Mouse (Mus musculus) hindbrain, embryonic 14.5 days (tissue): ENCODE results near the gene Ctnna3. TPM values are rescaled to one million over a fixed set of nuclear protein-coding genes. Genes with fewer than 3 reads are reported as not detected.

ENCODE experiments used
- ATAC-seq: fragments of 200-750 bp; cut with Nextera tagmentation; 2 replicates; pipeline ENCODE4 v1.8.0; 2017; ENCODE audit warnings: moderate number of reproducible peaks, mild to moderate bottlenecking, moderate TSS enrichment, moderate library complexity; ENCODE audit not compliant: low FRiP score
- DNase-seq: peaks from one replicate; pipeline ENCODE4 v3.0.0-alpha.2; 2015; ENCODE audit warnings: low spot score
- H3K27ac ChIP-seq: fragments of 300-500 bp; sonication (generic); 2 replicates; pipeline ENCODE4 v1.5.1; 2014; ENCODE audit warnings: mild to moderate bottlenecking, moderate library complexity
- H3K27me3 ChIP-seq: fragments of 300-500 bp; sonication (generic); 2 replicates; pipeline ENCODE4 v1.6.1; 2014; ENCODE audit warnings: mild to moderate bottlenecking, low read length, mixed read lengths; ENCODE audit not compliant: control insufficient read depth, insufficient read depth
- H3K36me3 ChIP-seq: fragments of 300-500 bp; sonication (generic); replicated peaks from 2 replicates; pipeline ENCODE4 v1.6.1; 2014; ENCODE audit not compliant: control insufficient read depth, insufficient read depth
- H3K4me1 ChIP-seq: fragments of 300-500 bp; sonication (generic); replicated peaks from 2 replicates; pipeline ENCODE4 v1.6.1; 2014; ENCODE audit warnings: antibody characterized with exemption, low read length, mixed read lengths; ENCODE audit not compliant: control insufficient read depth, insufficient read depth
- H3K4me2 ChIP-seq: fragments of 300-500 bp; sonication (generic); replicated peaks from 2 replicates; pipeline ENCODE4 v1.6.1; 2014; ENCODE audit warnings: mild to moderate bottlenecking, moderate library complexity
- H3K4me3 ChIP-seq: fragments of 300-500 bp; sonication (generic); replicated peaks from 2 replicates; pipeline ENCODE4 v1.5.1; 2014; ENCODE audit warnings: mild to moderate bottlenecking, low read length
- H3K9ac ChIP-seq: fragments of 300-500 bp; sonication (generic); 2 replicates; pipeline ENCODE4 v1.6.1; 2014
- H3K9me3 ChIP-seq: fragments of 300-500 bp; sonication (generic); 2 replicates; pipeline ENCODE4 v1.6.1; 2016; ENCODE audit warnings: low read length; ENCODE audit not compliant: control insufficient read depth
- WGBS: fragments of 180-500 bp; shearing (Covaris S2); extraction: QIAGEN DNeasy Blood & Tissue Kit; methylation state at CpG from one replicate; pipeline ENCODE4 v1.1.7; 2014; 5-methylcytosine and 5-hydroxymethylcytosine counted together
- polyA plus RNA-seq: library from polyadenylated mRNA; unstranded; fragments of >200 nt; fragmentation: Nextera tagmentation; extraction: Ambion mirVana; gene quantifications from 2 replicates; pipeline ENCODE4 v1.2.1, GENCODE M21; 2014

Ctnna3 gene
- polyA plus RNA-seq, 1 experiment from 2014 or later, result 4.1 TPM

DNA sequence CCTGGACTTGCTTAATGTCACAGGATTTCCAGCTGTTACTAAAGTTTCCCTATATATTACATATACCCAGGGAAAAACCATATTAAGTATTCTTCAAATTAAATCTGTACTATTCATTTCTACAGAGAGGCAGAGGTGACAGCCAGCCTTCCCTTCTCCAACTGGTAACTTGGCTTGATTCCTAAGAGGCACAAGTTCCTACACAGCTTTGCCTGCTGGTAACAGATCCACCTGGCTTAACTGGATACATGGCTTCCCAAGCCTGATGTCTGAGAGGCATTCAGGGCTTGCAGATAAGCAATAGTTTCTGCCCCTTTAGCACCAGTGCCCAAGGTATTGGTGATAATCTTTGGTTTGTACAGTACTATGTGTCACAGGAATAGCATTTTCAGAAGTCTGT, 470.0 kb downstream of the Ctnna3 start:
- Histone ChIP-seq H3K9ac (no peak overlapping the region), H3K27ac (no peak overlapping the region), H3K4me2 (no peak overlapping the region), H3K27me3 (no peaks in the 10 kb centered on the region), H3K4me1 (no peaks in the 10 kb centered on the region), H3K9me3 (no peaks in the 10 kb centered on the region), H3K36me3 (no peaks in the 10 kb centered on the region), H3K4me3 (no peak overlapping the region)
- ATAC-seq (no peak), DNase-seq (no peak)

DNA sequence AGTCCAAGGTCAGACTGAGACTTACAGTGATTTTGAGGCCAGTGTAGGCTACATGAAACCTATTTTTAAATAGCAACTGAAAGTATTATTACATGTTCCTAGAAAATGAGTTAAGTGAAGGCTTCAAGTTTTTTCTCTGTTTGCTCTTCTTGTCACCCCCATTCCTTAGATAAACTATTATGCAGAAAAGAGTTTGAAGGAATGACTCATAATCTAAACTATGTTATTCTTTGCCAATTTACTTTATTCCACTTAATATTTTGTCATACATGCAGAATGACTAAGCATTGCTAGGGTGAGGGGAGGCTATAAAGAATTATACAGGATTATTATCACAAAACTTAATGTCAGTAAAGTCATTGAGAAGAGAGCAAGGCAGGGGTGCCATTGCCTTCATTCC, 479.0 kb downstream of the Ctnna3 start:
- Histone ChIP-seq H3K9me3 (no peaks in the 10 kb centered on the region), H3K36me3 (no peaks in the 10 kb centered on the region), H3K4me3 (no peak overlapping the region), H3K9ac (no peak overlapping the region), H3K4me1 (no peaks in the 10 kb centered on the region), H3K27ac (no peak overlapping the region), H3K27me3 (no peaks in the 10 kb centered on the region), H3K4me2 (no peak overlapping the region)
- DNase-seq (no peak), ATAC-seq (no peak)

DNA sequence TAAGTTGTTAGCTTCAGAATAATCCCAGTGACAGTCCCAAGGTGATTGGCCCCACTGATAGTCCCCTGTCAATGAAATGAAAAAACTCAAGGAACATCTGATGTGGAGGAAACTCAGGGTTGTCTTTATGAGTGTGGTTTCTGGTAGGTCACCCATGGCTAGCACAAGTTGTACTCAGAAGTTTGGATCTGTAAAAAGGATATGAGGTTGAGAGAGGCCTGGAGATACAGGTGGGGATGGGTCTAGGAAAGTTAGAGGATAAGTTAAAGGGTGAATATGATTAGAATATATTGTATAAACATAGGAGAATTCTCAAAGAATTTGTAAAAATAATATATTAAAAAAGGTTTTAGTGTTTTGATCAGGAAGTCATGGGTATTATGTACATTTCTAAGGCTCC, 497.4 kb downstream of the Ctnna3 start, which contains the start of gene Gm10118:
Gene Gm10118 (minus strand): TSS at position 101 of the 400 bp plus-strand sequence.
- Histone ChIP-seq H3K9me3 (no peaks in the 10 kb centered on the region), H3K9ac (no peak within 1 kb of the TSS), H3K27ac (no peak within 1 kb of the TSS), H3K36me3 (no peaks in the 10 kb centered on the region), H3K4me3 (no peak within 1 kb of the TSS), H3K4me2 (no peak within 1 kb of the TSS), H3K27me3 (no peaks in the 10 kb centered on the region), H3K4me1 (no peaks in the 10 kb centered on the region)
- no peak for ATAC-seq
- no peak for DNase-seq

DNA sequence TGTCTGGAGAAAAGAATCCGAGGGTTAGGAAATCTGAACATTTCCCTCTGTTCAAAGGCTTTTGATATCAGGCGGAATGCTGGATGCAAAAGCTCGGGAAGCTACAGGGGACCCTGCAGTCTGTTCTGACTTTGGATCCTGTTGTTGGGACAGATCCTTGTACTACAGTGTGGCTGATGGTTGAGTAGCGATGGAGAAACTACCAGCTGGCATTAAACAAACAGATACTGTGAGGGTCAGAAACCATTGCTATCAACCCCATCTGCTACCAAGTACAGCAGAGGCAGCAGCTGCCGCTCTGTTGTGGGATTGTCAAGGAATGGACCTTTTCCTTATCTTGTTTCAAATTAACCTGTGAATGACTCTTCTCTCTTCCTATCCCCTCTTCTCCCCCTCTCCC, 504.0 kb downstream of the Ctnna3 start:
- H3K4me1 ChIP-seq, result 0 out of 2 replicates have a peak, but pooled peaks cover 2% of the 10 kb centered on the region
- H3K27me3 ChIP-seq, result no peaks in the 10 kb centered on the region
- no peak overlapping the region for H3K27ac ChIP-seq
- H3K9ac ChIP-seq, result no peak overlapping the region
- no peak overlapping the region for H3K4me3 ChIP-seq
- H3K4me2 ChIP-seq, result no peak overlapping the region
- no peak for DNase-seq
- ATAC-seq, result no peak
- WGBS, result 60% methylated on average over 5 of the region's 5 CpGs
- no peaks in the 10 kb centered on the region for H3K9me3 ChIP-seq
- H3K36me3 ChIP-seq, result no peaks in the 10 kb centered on the region

DNA sequence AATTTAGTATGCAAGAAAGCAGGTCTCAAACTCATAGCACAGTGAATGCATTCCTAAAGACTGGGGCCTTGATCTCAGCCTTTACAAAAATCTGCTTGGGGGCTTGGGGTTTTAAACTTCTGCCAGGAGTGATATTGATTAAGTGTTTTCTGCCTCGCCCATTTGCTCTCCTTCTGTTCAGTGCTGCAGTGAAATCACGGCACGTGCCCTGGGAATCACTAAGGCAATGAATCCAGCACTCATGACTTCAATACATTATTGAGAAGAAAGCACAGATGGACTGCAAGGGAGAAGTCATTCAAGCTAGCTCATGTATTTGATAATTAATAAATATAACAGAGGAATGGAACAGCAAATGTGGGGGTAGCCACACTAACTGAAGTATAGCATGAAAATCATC, 515.6 kb downstream of the Ctnna3 start:
- no peak overlapping the region for H3K27ac ChIP-seq
- WGBS, result 34% methylated on average over 3 of the region's 3 CpGs
- H3K9me3 ChIP-seq, result no peaks in the 10 kb centered on the region
- no peak overlapping the region for H3K4me3 ChIP-seq
- no peak for DNase-seq
- H3K4me2 ChIP-seq, result no peak overlapping the region
- no peak for ATAC-seq
- no peaks in the 10 kb centered on the region for H3K4me1 ChIP-seq
- H3K9ac ChIP-seq, result no peak overlapping the region
- no peaks in the 10 kb centered on the region for H3K36me3 ChIP-seq
- no peaks in the 10 kb centered on the region for H3K27me3 ChIP-seq

DNA sequence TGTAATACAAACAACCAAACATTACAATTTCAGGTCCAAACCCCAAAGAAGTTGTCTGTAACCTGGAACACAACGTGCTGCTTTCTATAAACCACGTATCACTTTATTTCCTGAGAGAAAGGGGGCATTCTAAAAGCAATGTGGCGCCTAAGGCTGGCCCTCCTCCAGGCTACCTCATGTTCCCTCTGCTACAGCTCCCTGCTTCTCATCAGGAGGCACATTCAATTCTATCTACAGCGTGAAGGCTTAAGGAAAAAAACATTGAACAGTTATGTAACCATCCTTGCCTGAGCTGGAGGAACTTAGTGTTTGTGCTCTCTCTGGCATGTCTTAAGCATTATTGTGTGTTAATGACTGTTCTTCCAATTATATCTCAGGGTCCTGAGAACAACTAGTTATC, 517.4 kb downstream of the Ctnna3 start:
- ATAC-seq (no peak), DNase-seq (no peak)
- Histone ChIP-seq H3K27ac (no peak overlapping the region), H3K9me3 (no peaks in the 10 kb centered on the region), H3K4me1 (no peaks in the 10 kb centered on the region), H3K4me2 (no peak overlapping the region), H3K9ac (no peak overlapping the region), H3K27me3 (no peaks in the 10 kb centered on the region), H3K36me3 (no peaks in the 10 kb centered on the region), H3K4me3 (no peak overlapping the region)
- 67% methylated on average over 4 of the region's 4 CpGs for WGBS

DNA sequence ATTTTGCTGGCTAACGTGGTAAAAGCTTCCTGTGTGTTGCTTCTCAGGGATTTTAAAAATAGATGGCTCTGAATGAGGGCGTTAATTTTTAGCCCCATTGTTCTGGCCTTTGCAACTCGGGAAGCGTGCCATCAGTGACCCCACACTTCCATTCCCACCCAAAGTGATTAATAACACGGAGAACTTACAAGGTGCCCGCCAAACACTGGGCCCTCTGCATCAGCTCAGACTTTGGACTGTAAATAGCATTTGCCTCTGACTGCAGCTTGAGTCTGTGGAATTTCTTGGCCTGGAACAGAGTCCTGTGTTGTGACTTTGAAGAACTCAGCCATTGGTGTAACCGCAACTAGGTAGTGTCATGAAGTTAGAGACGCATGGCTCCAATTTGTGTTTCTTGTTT, 521.0 kb downstream of the Ctnna3 start:
- ATAC-seq (no peak), DNase-seq (no peak)
- Histone ChIP-seq H3K9me3 (no peaks in the 10 kb centered on the region), H3K4me2 (no peak overlapping the region), H3K27ac (no peak overlapping the region), H3K4me3 (no peak overlapping the region), H3K36me3 (no peaks in the 10 kb centered on the region), H3K4me1 (no peaks in the 10 kb centered on the region; the same call in 1 of the 2 replicates), H3K9ac (no peak overlapping the region), H3K27me3 (no peaks in the 10 kb centered on the region)
- WGBS, result 50% methylated on average over 8 of the region's 8 CpGs

DNA sequence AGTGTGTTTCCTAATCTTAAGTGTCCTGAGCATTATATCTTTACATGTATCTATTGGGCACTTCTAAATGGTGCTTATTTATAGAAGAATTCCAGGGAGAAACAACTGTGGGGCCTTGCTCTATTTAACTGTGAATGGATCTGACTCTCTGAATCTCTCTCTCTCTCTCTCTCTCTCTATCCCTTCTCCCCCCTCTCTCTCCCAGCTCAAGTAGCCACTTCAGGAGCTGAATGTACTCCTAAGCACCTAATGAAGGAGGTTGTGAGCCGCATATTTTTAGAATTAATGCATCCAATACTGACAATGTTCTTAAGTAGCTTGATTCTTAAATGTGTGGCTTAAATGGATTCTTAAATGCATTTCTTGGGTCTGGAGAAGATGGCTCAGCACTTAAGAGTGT, 521.6 kb downstream of the Ctnna3 start:
- Histone ChIP-seq H3K4me2 (no peak overlapping the region), H3K4me3 (no peak overlapping the region), H3K9ac (no peak overlapping the region), H3K9me3 (no peaks in the 10 kb centered on the region), H3K4me1 (no peaks in the 10 kb centered on the region; the same call in 1 of the 2 replicates), H3K27me3 (no peaks in the 10 kb centered on the region), H3K36me3 (no peaks in the 10 kb centered on the region), H3K27ac (no peak overlapping the region)
- DNase-seq (no peak), ATAC-seq (no peak)
- WGBS, result 97% methylated on average over 1 of the region's 1 CpGs

DNA sequence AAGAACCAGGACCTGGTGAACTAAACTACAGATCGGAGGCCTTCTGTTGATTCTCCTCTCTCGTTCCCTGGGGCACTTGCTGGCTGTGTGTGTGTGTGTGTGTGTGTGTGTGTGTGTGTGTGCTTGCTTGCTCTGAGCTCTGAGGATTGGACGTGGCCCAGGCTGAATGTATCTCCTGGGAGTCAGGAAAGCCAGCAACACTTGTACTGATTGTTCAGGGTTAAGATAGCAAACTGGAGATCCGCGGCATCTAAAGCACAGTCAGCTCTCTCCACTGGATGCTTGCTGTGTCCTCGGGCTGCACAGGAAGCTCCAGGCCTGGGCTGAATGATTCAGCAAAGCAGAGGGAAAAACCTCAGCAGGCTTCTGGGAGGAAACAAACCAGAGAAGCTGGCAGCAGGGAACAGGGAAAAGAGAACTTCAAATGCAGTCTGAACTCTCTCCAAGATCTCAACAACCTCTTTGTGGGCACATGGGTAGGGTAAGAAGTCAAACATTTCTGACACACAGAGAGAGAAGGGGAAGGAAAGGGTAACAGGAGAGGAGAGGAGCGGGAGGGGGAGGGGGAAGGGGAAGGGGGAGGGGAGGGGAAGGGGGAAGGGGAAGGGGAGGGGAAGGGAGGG, 524.5 kb downstream of the Ctnna3 start:
- H3K9me3 ChIP-seq, result no peaks in the 10 kb centered on the region
- H3K36me3 ChIP-seq, result no peaks in the 10 kb centered on the region
- ATAC-seq, result peak; percentile 76
- no peak overlapping the region for H3K9ac ChIP-seq
- no peaks in the 10 kb centered on the region for H3K27me3 ChIP-seq
- H3K27ac ChIP-seq, result no peak overlapping the region
- H3K4me1 ChIP-seq, result no peaks in the 10 kb centered on the region; the same call in 1 of the 2 replicates
- 6% methylated on average over 6 of the region's 7 CpGs for WGBS
- H3K4me2 ChIP-seq, result no peak overlapping the region
- no peak for DNase-seq
- no peak overlapping the region for H3K4me3 ChIP-seq

DNA sequence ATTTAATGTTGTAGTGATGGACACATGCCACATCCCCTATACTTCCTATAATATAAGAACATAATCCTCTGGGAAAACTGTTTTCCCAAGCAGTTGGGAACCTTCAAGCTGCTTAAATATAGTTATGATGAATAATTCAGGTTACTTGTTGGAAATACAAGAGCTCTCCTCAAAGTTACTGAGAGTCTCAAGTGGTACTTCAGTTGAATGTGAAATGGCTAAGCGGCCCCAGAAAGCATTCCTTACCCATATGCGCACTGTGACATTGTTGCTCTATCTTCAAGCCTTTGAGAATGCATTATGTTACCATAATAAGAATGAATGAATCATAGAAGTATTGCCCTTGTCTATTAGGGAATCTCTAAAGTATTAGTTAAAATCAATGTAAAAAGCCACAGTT, 542.4 kb downstream of the Ctnna3 start:
- Histone ChIP-seq H3K4me3 (no peak overlapping the region), H3K27ac (no peak overlapping the region), H3K36me3 (no peaks in the 10 kb centered on the region), H3K9ac (no peak overlapping the region), H3K4me2 (no peak overlapping the region), H3K27me3 (no peaks in the 10 kb centered on the region), H3K9me3 (no peaks in the 10 kb centered on the region), H3K4me1 (peaks cover 4% of the 10 kb centered on the region)
- ATAC-seq (no peak), DNase-seq (no peak)
- 94% methylated on average over 2 of the region's 2 CpGs for WGBS
